Mouse (Mus musculus): ENCODE results near the gene Zfp217. TPM values are rescaled to one million over a fixed set of nuclear protein-coding genes. Genes with fewer than 3 reads are reported as not detected.
"Not testable (repeated sequence)": the region's sequence is repeated elsewhere in the genome, so short reads cannot be mapped to it uniquely, and the experiment has no call there.

Gene Zfp217
- polyA plus RNA-seq, 1 experiment from 2014 or later, result 3.7 TPM

DNA sequence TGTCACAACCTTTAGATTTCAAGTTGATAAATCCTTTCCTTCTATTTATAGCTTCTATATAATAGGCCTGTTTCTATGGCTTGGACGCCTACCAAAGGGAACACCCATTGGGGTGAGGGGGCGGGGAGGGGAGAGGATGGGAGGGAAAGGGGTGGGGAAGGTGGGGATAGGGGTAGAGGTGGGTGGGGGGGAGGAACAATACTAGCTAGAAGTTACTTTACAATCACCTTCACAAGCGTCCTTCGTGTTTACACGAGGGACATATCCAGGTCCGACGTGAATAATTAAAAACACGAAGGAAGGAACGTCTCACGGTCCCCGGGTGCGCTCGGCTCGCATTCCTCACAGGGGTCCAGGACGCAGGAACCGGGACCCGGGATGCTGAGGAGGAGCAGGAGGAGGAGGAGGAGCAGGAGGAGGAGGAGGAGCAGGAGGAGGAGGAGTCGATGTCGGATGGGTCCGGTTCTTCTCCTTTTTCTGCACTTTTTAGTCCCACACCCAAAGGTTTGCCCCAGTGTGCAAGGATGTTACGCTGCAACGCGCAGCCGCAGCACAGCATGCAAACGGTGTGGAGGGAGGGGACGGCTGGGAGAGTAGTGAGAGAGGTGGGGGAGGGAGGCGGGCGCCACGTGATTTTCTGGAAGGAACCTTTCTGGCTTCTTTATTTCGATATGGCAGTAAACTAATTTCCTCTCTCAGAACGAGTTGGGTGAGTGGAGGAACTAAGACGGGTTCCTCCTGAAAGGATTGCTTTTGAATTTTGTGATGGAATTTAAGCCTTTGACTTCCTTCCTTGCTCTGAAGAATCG lies 36.5 kb upstream of the Zfp217 start:
- peak; percentile 84 for ATAC-seq (replicated peaks; ENCODE audit: insufficient number of reproducible peaks, low FRiP score, low TSS enrichment)
- H3K27ac ChIP-seq (ENCODE audit: low read depth, low read length), result peak overlapping the region; percentile 52; the same call in 1 of the 2 replicates
- WGBS (ENCODE audit: insufficient replicate concordance), result under 1% methylated on average over 33 of the region's 33 CpGs

GRCm38 (mm10) chr2:170183851-170184174 lies 35.9 kb upstream of the Zfp217 start:
- no peaks in the 10 kb centered on the region for H3K27me3 ChIP-seq (ENCODE audit: control insufficient read depth, insufficient read depth, low read length)
- WGBS (ENCODE audit: insufficient replicate concordance), result 69% methylated on average over 4 of the region's 4 CpGs
- no peaks in the 10 kb centered on the region for H3K36me3 ChIP-seq (ENCODE audit: control insufficient read depth, insufficient read depth, low read length)
- no peak for ATAC-seq (replicated peaks; ENCODE audit: insufficient number of reproducible peaks, low FRiP score, low TSS enrichment)
- no peaks in the 10 kb centered on the region for H3K9me3 ChIP-seq (replicated peaks; ENCODE audit: control insufficient read depth, low read length)
- H3K4me3 ChIP-seq (ENCODE audit: low read depth, low read length), result no peak overlapping the region
- H3K9ac ChIP-seq (ENCODE audit: low read depth, low read length), result no peak overlapping the region
- H3K4me1 ChIP-seq (ENCODE audit: control insufficient read depth, insufficient read depth, low read length), result peaks cover 4% of the 10 kb centered on the region; the same call in 1 of the 2 replicates
- H3K27ac ChIP-seq (ENCODE audit: low read depth, low read length), result no peak overlapping the region
- H3K4me2 ChIP-seq, result peak overlapping the region; percentile 71

More for the DNA sequence above, 36.5 kb upstream of the Zfp217 start:
- Histone ChIP-seq H3K9ac (ENCODE audit: low read depth, low read length) (peak overlapping the region; percentile 73), H3K36me3 (ENCODE audit: control insufficient read depth, insufficient read depth, low read length) (no peaks in the 10 kb centered on the region), H3K9me3 (replicated peaks; ENCODE audit: control insufficient read depth, low read length) (no peaks in the 10 kb centered on the region), H3K4me3 (ENCODE audit: low read depth, low read length) (peak overlapping the region; percentile 57), H3K4me2 (peak overlapping the region; percentile 71), H3K27me3 (ENCODE audit: control insufficient read depth, insufficient read depth, low read length) (no peaks in the 10 kb centered on the region), H3K4me1 (ENCODE audit: control insufficient read depth, insufficient read depth, low read length) (peaks cover 4% of the 10 kb centered on the region; the same call in 1 of the 2 replicates)

- H3K36me3 ChIP-seq (ENCODE audit: control insufficient read depth, insufficient read depth, low read length), result no peaks in the 10 kb centered on the region
- H3K9ac ChIP-seq (ENCODE audit: low read depth, low read length), result no peak overlapping the region
- ATAC-seq (replicated peaks; ENCODE audit: insufficient number of reproducible peaks, low FRiP score, low TSS enrichment), result no peak
- H3K4me3 ChIP-seq (ENCODE audit: low read depth, low read length), result no peak overlapping the region
- no peaks in the 10 kb centered on the region for H3K9me3 ChIP-seq (replicated peaks; ENCODE audit: control insufficient read depth, low read length)
- no peak overlapping the region for H3K4me2 ChIP-seq
- H3K4me1 ChIP-seq (ENCODE audit: control insufficient read depth, insufficient read depth, low read length), result peaks cover 4% of the 10 kb centered on the region
- H3K27me3 ChIP-seq (ENCODE audit: control insufficient read depth, insufficient read depth, low read length), result no peaks in the 10 kb centered on the region
- 75% methylated on average over 6 of the region's 6 CpGs for WGBS (ENCODE audit: insufficient replicate concordance)
- H3K27ac ChIP-seq (ENCODE audit: low read depth, low read length), result no peak overlapping the region
These were observed 34.0 kb upstream of the Zfp217 start for GRCm38 (mm10) chr2:170181862-170182261.

DNA sequence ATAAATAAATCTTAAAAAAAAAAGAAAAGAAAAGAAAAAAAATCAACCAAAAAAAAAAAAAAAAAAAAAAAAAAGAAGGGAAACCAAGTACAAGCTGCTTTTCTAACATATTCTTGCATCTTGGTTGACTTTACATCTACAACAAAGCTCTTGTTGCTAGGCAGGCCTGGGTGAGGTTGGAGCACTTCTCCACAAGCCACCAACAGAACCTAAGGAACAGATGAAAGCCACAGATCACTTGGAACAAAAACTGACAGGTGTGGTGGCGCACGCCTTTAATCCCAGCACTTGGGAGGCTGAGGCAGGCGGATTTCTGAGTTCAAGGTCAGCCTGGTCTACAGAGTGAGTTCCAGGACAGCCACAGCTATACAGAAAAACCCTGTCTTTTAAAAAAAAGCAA lies 32.9 kb upstream of the Zfp217 start:
- not testable (repeated sequence) for H3K27ac ChIP-seq (ENCODE audit: low read depth, low read length); H3K9ac ChIP-seq (ENCODE audit: low read depth, low read length); H3K27me3 ChIP-seq (ENCODE audit: control insufficient read depth, insufficient read depth, low read length); H3K4me2 ChIP-seq; H3K4me3 ChIP-seq (ENCODE audit: low read depth, low read length); ATAC-seq (replicated peaks; ENCODE audit: insufficient number of reproducible peaks, low FRiP score, low TSS enrichment); H3K9me3 ChIP-seq (replicated peaks; ENCODE audit: control insufficient read depth, low read length); H3K36me3 ChIP-seq (ENCODE audit: control insufficient read depth, insufficient read depth, low read length); H3K4me1 ChIP-seq (ENCODE audit: control insufficient read depth, insufficient read depth, low read length)
- 91% methylated on average over 3 of the region's 3 CpGs for WGBS (ENCODE audit: insufficient replicate concordance)

DNA sequence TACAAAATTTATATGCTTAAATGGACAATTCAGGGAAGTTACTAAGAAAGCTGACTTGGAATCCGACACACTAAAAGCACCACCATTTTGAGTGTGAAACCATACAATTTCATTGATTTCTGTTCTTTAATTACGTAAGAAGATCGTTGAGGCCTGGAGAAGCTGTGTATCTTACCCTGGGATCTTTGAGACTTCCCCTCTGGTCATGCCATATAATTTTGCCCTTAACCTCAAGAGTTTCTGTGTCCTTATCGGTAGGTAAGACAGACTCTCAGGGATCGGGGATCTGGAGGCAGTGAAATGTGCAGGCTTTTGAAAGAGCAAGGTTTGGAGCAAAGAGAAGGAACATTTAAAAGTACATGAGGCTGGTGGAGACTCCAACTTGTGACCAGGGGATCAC lies 31.4 kb upstream of the Zfp217 start:
- ATAC-seq (replicated peaks; ENCODE audit: insufficient number of reproducible peaks, low FRiP score, low TSS enrichment), result no peak
- no peak overlapping the region for H3K4me3 ChIP-seq (ENCODE audit: low read depth, low read length)
- no peaks in the 10 kb centered on the region for H3K9me3 ChIP-seq (replicated peaks; ENCODE audit: control insufficient read depth, low read length)
- H3K27ac ChIP-seq (ENCODE audit: low read depth, low read length), result no peak overlapping the region
- no peak overlapping the region for H3K4me2 ChIP-seq
- H3K36me3 ChIP-seq (ENCODE audit: control insufficient read depth, insufficient read depth, low read length), result no peaks in the 10 kb centered on the region
- WGBS (ENCODE audit: insufficient replicate concordance), result 85% methylated on average over 5 of the region's 5 CpGs
- no peaks in the 10 kb centered on the region for H3K27me3 ChIP-seq (ENCODE audit: control insufficient read depth, insufficient read depth, low read length)
- peaks cover 10% of the 10 kb centered on the region for H3K4me1 ChIP-seq (ENCODE audit: control insufficient read depth, insufficient read depth, low read length)
- H3K9ac ChIP-seq (ENCODE audit: low read depth, low read length), result no peak overlapping the region

DNA sequence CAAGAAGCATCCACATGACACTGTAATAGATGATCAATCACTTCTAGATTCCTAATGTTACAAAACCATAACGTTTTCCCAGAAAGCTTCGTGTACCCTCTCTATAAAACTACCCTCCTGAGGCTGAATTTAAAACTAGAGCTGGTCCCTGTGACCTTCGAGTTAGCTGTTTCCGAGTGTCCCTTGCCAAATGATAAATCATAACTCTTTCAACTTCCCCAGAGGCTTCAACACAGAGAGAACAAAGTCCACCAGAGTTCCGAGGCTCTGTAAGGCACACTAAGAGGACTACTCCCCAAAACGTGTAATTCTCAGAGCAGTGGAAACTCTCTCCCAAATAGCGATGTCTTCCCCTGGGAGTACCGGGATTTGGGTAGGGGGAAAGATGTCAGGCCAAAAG lies 29.4 kb upstream of the Zfp217 start:
- WGBS (ENCODE audit: insufficient replicate concordance), result 31% methylated on average over 8 of the region's 8 CpGs
- Histone ChIP-seq H3K9me3 (replicated peaks; ENCODE audit: control insufficient read depth, low read length) (no peaks in the 10 kb centered on the region), H3K27me3 (ENCODE audit: control insufficient read depth, insufficient read depth, low read length) (no peaks in the 10 kb centered on the region), H3K36me3 (ENCODE audit: control insufficient read depth, insufficient read depth, low read length) (no peaks in the 10 kb centered on the region), H3K9ac (ENCODE audit: low read depth, low read length) (no peak overlapping the region), H3K27ac (ENCODE audit: low read depth, low read length) (no peak overlapping the region), H3K4me3 (ENCODE audit: low read depth, low read length) (no peak overlapping the region), H3K4me2 (peak overlapping the region; percentile 27), H3K4me1 (ENCODE audit: control insufficient read depth, insufficient read depth, low read length) (peaks cover 18% of the 10 kb centered on the region)
- no peak for ATAC-seq (replicated peaks; ENCODE audit: insufficient number of reproducible peaks, low FRiP score, low TSS enrichment)

- peaks cover 18% of the 10 kb centered on the region for H3K4me1 ChIP-seq (ENCODE audit: control insufficient read depth, insufficient read depth, low read length)
- no peaks in the 10 kb centered on the region for H3K9me3 ChIP-seq (replicated peaks; ENCODE audit: control insufficient read depth, low read length)
- no peaks in the 10 kb centered on the region for H3K36me3 ChIP-seq (ENCODE audit: control insufficient read depth, insufficient read depth, low read length)
- H3K4me3 ChIP-seq (ENCODE audit: low read depth, low read length), result no peak overlapping the region
- H3K27me3 ChIP-seq (ENCODE audit: control insufficient read depth, insufficient read depth, low read length), result no peaks in the 10 kb centered on the region
- no peak overlapping the region for H3K9ac ChIP-seq (ENCODE audit: low read depth, low read length)
- no peak for ATAC-seq (replicated peaks; ENCODE audit: insufficient number of reproducible peaks, low FRiP score, low TSS enrichment)
- no peak overlapping the region; the same call in 1 of the 2 replicates for H3K27ac ChIP-seq (ENCODE audit: low read depth, low read length)
- no peak overlapping the region for H3K4me2 ChIP-seq
- WGBS (ENCODE audit: insufficient replicate concordance), result 31% methylated on average over 5 of the region's 8 CpGs
These were observed 28.5 kb upstream of the Zfp217 start for GRCm38 (mm10) chr2:170176284-170176926.

DNA sequence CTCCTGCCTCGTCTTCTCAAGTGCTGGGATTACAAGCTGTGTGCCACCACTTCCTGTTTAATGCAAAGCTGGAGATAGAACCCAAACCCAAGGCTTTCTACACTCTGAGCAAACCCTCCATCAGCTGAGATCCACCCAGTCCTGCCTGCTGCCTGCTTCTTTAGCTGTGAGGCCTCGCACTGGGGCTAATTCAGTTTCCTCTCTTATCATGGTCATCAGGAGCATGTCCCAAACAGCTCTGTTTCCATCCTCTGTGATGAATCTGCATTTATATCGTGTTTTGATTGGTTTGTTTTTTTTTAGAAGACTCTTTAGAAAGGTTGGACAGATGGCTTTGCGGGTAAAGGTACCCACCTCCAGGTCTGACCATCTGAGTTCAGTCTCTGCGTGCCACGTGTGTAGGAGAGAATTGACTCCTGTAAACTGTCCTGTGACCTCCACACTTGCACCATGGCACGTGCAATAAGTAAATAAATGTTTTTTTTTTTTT lies 27.8 kb upstream of the Zfp217 start:
- Histone ChIP-seq H3K9ac (ENCODE audit: low read depth, low read length) (no peak overlapping the region), H3K36me3 (ENCODE audit: control insufficient read depth, insufficient read depth, low read length) (no peaks in the 10 kb centered on the region), H3K4me3 (ENCODE audit: low read depth, low read length) (no peak overlapping the region), H3K9me3 (replicated peaks; ENCODE audit: control insufficient read depth, low read length) (no peaks in the 10 kb centered on the region), H3K27ac (ENCODE audit: low read depth, low read length) (0 out of 2 replicates have a peak overlapping the region, but pooled peaks have one; percentile 0), H3K4me1 (ENCODE audit: control insufficient read depth, insufficient read depth, low read length) (peaks cover 18% of the 10 kb centered on the region), H3K4me2 (no peak overlapping the region), H3K27me3 (ENCODE audit: control insufficient read depth, insufficient read depth, low read length) (no peaks in the 10 kb centered on the region)
- ATAC-seq (replicated peaks; ENCODE audit: insufficient number of reproducible peaks, low FRiP score, low TSS enrichment), result no peak
- WGBS (ENCODE audit: insufficient replicate concordance), result 45% methylated on average over 7 of the region's 7 CpGs
